Comparison of ENCODE assay signal across 1 mouse cellular context in the genomic region with DNA sequence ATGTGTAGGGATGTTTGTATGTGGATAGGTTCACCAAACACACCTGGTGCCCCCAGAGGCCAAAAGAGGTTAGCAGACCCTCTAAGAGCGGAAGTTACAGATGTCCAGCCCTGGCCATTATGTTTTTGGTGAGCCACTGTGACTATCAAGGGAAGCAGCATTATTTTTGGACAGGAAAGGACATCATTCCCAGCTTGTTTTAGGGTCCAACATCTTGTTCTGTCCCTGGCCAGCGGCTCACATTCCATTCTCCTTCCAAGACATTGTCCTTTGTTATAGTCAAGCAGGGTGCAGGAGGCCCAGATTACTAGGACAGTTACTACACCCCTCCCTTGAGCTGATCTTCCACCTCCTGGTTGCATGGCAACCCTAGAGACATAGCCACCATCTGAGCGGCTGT.
TF ChIP-seq lines count a peak whose summit lies in the region.

No protein-coding gene starts in this region.

TF ChIP-seq in MEL, 35 proteins besides CTCF, POLR2A, EP300 and RAD21:
- TF ChIP-seq SIN3A (IDR thresholded peaks at IDR 0.05; ENCODE audit: low read length) (no peak), ZKSCAN1 (IDR thresholded peaks at IDR 0.05; ENCODE audit: low read depth, low read length) (no peak), BHLHE40 (IDR thresholded peaks at IDR 0.05; ENCODE audit: borderline replicate concordance, low read depth, low read length) (no peak), HCFC1 (IDR thresholded peaks at IDR 0.05; ENCODE audit: low read depth, low read length) (no peak), MEF2A (IDR thresholded peaks at IDR 0.05; ENCODE audit: extremely low read depth, insufficient replicate concordance, low read depth, low read length, poor library complexity, severe bottlenecking) (no peak), USF2 (IDR thresholded peaks at IDR 0.05; ENCODE audit: borderline replicate concordance in 1 of 2, insufficient read depth in 1 of 2, low read depth in 1 of 2, low read length in 2 of 2) (no peak), NELFE (IDR thresholded peaks at IDR 0.05; ENCODE audit: low read depth, low read length) (no peak), RCOR1 (IDR thresholded peaks at IDR 0.05; ENCODE audit: low read depth, low read length) (no peak), MAZ (IDR thresholded peaks at IDR 0.05; ENCODE audit: low read depth, low read length) (no peak), USF1 (IDR thresholded peaks at IDR 0.05; ENCODE audit: low read depth, low read length) (no peak), TBP (IDR thresholded peaks at IDR 0.05; ENCODE audit: low read depth, low read length) (no peak), GATA1 (IDR thresholded peaks at IDR 0.05; ENCODE audit: low read depth, low read length) (no peak), TAL1 (IDR thresholded peaks at IDR 0.05; ENCODE audit: low read length) (no peak), JUND (IDR thresholded peaks at IDR 0.05; ENCODE audit: low read depth, low read length) (no peak)
